Mouse (Mus musculus): ENCODE data around the gene Lix1.

Gene Lix1

GRCm38 (mm10) chr17:17402222-17403004 is at the start of gene Lix1:
Gene Lix1, plus strand, starts transcription at chr17:17402672.
- peak; percentile 66 for DNase-seq (ENCODE audit: low spot score)

GRCm38 (mm10) chr17:17373550-17373917 is 28.9 kb upstream of the Lix1 start:
- DNase-seq (ENCODE audit: low spot score), result peak; percentile 12

GRCm38 (mm10) chr17:17373918-17374910 is 28.3 kb upstream of the Lix1 start, which contains the start of gene Riok2:
Gene Riok2, plus strand, starts transcription at chr17:17374309.
- peak; percentile 99 for DNase-seq (ENCODE audit: low spot score)

DNA sequence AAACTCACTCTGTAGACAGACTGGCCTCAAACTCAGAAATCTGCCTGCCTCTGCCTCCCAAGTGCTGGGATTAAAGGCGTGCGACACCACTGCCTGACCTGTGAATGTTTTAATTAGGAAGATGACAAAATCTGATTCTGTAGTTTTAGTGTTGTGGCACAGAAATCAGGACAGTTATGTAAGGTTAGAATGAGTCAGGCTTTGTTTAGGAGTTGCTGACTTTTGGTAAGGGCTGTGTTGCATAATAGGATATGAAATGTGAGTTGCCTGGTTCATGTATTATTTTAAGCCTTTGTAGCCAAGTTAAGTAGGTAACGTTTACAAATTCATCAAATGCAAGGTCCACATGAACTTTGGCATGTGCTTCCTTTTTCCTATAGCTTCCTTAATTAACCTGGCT is 26.9 kb upstream of the Lix1 start:
- DNase-seq (ENCODE audit: low spot score), result no peak

- DNase-seq (ENCODE audit: low spot score), result no peak
Measured at GRCm38 (mm10) chr17:17383703-17384102, 18.8 kb upstream of the Lix1 start.

DNA sequence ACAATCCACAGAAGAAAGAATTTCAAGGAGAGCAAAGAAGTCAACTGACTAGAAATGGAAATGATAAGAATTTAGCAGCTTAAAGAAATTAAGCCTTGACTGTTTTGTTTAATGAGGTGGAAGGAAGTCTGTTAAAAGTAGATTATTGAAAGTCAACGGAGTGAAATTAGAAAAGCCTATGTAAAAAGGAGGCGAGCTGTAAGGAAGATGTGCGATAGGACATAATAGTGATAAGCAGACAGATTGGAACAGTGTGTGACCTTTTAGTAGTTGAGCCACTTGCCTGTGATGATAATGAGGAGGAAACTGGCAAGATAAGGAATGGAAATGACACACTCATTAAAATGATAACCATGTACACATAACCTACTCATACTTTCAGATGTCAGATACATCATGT is 18.0 kb upstream of the Lix1 start:
- DNase-seq (ENCODE audit: low spot score), result no peak

DNA sequence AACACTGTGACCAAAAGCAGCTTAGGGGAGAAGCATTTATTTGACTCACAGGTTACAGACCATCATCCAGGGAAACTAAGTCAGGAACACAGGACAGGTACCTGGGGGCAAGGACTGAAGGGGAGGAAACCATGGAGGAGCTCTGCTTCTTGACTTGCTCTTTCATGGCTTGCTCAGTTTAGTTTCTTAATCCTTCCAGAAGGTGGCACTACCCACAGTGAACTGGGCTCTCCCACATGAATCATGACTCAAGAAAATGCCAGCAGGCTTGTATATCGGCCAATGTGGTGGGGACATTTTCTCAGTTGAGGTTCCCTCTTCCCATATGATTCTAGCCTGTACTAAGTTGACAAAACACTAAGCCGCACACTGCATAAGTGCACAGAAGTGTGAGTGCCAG is 16.4 kb upstream of the Lix1 start:
- DNase-seq (ENCODE audit: low spot score), result no peak

DNA sequence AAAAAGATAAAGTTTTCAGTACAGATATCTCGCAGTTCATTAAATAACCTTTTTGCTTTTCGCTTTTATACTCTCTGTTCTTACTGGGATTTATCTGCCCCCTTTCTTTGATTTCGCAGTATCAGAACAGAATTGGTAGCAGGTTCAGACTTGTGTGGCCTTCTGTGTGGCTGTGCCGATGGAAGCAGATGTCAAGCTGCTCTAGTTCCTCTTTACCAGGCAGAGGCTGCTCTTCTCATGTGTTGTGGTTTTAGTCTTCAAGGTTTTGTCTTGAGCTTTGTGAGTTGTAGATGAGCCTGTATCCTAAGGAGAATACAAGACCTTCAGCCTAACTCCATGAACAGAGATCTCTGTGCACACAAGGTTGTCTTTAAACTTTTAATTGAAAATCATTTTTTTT is 10.6 kb upstream of the Lix1 start:
- DNase-seq (ENCODE audit: low spot score), result no peak

GRCm38 (mm10) chr17:17392863-17393262 is 9.6 kb upstream of the Lix1 start:
- DNase-seq (ENCODE audit: low spot score), result peak; percentile 37

- DNase-seq (ENCODE audit: low spot score), result no peak
Measured at GRCm38 (mm10) chr17:17393300-17393699, 9.2 kb upstream of the Lix1 start.

GRCm38 (mm10) chr17:17394336-17394735 is 8.1 kb upstream of the Lix1 start:
- peak; percentile 86 for DNase-seq (ENCODE audit: low spot score)

DNA sequence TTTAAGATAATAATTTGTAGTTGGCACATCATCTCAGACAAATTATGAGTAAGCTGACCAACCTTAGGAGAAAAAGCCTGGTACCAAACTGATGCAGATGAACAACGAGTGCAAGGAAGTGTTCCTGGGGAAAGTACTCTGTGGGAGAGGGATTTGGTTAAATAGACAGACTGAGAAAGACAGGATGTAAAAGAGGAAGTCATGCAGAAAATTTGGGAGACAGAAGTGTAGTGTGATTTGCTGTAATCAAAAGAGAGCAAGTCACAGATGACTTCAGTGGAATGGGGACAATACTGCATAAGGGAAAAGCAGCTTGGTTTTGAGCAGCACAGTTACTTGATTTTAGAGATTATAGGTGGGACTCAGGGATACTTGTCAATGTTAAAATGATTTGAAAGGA is 5.6 kb upstream of the Lix1 start:
- DNase-seq (ENCODE audit: low spot score), result no peak

- DNase-seq (ENCODE audit: low spot score), result no peak
Measured at GRCm38 (mm10) chr17:17398664-17399063, 3.8 kb upstream of the Lix1 start.

- no peak for DNase-seq (ENCODE audit: low spot score)
Measured at GRCm38 (mm10) chr17:17403038-17403437, 566 bp downstream of the Lix1 start.

DNA sequence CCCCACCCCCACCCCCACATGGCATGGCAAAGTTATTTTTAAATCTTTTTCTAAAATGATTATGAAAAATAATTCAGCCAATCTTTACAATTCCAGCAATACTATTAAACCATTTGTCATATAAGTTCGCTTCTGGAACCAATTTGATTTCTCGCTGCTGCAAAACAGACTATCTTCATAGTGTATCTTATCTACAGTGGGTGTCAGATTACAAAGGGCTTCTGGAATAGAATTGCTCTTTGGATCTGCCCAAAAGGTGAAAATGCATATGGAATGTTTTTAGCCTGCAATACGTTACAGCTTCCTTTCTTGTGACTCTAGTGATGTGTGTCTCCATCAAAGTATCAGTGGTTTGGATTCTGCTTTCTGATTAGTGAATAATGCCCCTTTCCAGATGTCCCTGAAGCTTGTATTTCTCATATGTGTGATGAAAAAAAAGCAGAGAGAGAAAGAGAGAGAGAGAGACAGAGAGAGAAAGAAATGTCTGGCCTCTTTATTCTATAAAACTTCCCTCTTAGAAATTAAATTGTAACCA is 1.2 kb downstream of the Lix1 start:
- no peak for DNase-seq (ENCODE audit: low spot score)

GRCm38 (mm10) chr17:17404811-17405544 is 2.5 kb downstream of the Lix1 start:
- no peak for DNase-seq (ENCODE audit: low spot score)

GRCm38 (mm10) chr17:17405606-17406005 is 3.1 kb downstream of the Lix1 start:
- DNase-seq (ENCODE audit: low spot score), result no peak

GRCm38 (mm10) chr17:17408137-17408536 is 5.7 kb downstream of the Lix1 start:
- no peak for DNase-seq (ENCODE audit: low spot score)

GRCm38 (mm10) chr17:17408720-17409478 is 6.4 kb downstream of the Lix1 start:
- DNase-seq (ENCODE audit: low spot score), result no peak

- DNase-seq (ENCODE audit: low spot score), result no peak
Measured at GRCm38 (mm10) chr17:17409601-17410000, 7.1 kb downstream of the Lix1 start.

- DNase-seq (ENCODE audit: low spot score), result no peak
Measured at GRCm38 (mm10) chr17:17411443-17411842, 9.0 kb downstream of the Lix1 start.
